Mouse (Mus musculus): ENCODE measurements at regions not wholly inside any gene's neighbourhood (a gene's known extent, or its start where the extent isn't known, plus 50 kb on each side); places are given as distances from the start of the nearest gene placed in this dataset.
A peak's percentile ranks its signal among the peaks of the same experiment; 100 is the strongest.

DNA sequence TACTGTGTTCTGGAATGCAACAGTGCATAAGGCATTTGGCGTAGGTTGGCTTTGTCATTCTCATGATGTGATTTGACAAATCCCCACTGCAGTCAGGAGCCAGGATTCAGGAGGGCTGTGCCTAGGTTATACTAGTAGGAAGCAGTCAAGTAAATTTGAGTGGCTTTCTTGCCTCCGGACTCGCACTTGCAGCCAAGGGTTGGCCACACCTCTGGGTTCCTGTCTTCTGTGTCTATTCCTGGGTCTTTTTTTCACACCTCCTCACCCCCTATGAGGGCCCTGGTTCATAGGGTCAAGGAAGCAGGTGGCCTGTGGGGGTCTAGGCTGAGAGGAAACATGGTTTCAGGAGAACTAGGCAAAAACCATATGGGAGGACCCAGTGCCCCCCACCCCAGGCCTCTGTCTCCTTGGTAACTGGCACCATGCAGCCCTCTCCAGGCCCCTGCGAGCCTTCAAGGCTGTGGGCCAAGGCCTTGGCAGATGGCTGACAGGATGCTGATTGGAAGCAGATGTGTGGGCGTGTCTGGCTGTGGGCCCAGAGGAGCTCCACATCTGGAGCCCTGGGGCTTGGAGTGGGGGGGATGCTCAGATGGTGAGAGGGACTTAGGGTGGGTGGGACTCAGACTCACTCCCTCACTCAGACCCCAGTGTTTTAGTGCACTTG, 195.7 kb downstream of the Rgs3 start:
- intact Hi-C loops (cut with DNase I; ENCODE audit: low total_unique reads): no loop called here
- peak; percentile 82 for DNase-seq

DNA sequence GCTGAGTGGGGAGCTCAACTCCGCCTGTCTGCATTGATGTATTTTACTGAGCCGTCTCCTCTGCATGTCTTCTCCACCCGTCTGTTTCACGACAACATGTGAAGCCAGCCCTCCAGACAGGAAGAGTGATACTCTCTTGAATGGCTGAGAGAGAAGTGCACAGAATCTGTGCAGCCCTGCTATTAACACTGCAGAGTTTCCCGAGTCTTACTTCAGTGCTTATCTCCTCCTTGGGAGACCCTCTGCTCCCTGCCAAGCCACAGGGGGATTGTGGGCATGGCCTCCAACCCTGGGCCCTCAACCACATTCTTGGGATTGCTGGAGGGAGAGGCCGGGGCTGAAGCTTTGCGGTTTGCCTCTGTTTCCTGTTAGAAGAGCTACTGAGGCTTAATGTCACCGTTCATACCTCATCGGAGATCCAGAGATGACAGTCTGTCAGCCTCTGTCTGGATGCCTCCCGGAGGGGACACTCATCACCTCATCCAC, 197.1 kb downstream of the Rgs3 start:
- intact Hi-C loops (cut with DNase I; ENCODE audit: low total_unique reads): no loop called here
- DNase-seq: no peak

- intact Hi-C loops (cut with DNase I; ENCODE audit: low total_unique reads): loop anchor here (1.0 to 5.0 kb wide), 2 partner anchors 60 to 199 kb away; no protein-coding TSS in a partner anchor
- peak; percentile 33 for DNase-seq
Measured at GRCm38 (mm10) chr4:62760748-62761604, 201.3 kb downstream of the Rgs3 start.

GRCm38 (mm10) chr4:62761672-62762071, 202.0 kb downstream of the Rgs3 start:
- intact Hi-C loops (cut with DNase I; ENCODE audit: low total_unique reads): loop anchor here (5.0 kb wide), 1 partner anchor 199 kb away; no protein-coding TSS in a partner anchor
- peak; percentile 81 for DNase-seq

DNA sequence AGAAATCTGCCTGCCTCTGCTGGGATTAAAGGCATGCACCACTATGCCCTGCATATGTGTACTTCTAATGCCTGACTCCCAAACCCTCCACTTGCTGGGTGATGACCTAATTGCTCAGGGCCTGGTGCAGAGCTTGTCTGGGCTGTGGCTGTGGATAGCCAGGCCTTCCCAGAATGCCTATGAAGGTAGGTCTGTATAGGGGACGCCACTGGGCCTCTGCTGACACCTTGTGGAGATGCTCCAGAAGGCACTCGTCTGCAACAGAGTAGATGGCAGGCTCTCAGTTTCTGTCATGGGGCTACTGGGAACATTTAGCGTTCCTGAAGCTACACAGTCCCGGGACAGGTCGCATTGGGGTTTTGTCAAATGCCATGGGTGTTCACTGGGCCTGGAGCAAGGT, 201.4 kb upstream of the Zfp618 start:
- intact Hi-C loops (cut with DNase I; ENCODE audit: low total_unique reads): loop anchor here (5.0 kb wide), 1 partner anchor 202 kb away; no protein-coding TSS in a partner anchor

DNA sequence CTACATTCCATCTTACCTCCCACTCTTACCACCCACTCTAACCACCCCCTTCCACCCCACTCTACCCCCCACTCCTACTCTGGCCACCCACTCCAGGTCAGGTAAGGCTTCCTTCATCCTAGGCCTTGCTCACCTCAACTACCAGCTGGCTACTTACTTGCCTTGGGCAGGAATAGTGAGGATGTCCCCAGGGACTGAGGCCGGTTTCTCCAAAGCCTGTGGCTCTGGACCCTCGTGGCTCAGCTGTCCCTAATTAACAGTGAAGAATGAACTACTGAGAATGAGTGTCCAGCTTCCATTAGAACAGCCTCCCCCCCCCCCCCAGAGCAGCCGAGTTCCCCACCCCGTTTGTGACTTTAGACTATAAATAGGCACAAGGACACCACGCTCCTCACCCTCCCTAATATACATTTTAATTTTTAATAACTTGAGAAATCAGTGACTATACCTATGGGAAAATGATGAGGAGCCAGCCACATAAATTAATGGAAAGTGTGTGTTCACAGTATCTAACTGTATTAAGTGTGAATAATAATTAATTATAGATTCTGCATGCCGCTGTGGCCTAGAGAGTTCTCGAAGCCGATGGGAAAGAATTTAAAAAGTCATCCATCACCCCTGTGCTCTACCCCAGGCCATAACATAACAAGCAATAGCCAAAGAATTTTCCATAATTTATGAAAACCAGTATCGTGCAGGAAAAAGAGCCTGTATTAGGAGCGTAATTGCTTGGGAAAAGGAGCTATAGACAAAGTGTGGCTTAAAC, 195.7 kb upstream of the Zfp618 start:
- DNase-seq: no peak
- intact Hi-C loops (cut with DNase I; ENCODE audit: low total_unique reads): no loop called here

More for the DNA sequence above, 201.4 kb upstream of the Zfp618 start:
- DNase-seq: peak; percentile 87

GRCm38 (mm10) chr4:62775005-62775609, 190.3 kb upstream of the Zfp618 start:
- intact Hi-C loops (cut with DNase I; ENCODE audit: low total_unique reads): no loop called here
- no peak for DNase-seq

DNA sequence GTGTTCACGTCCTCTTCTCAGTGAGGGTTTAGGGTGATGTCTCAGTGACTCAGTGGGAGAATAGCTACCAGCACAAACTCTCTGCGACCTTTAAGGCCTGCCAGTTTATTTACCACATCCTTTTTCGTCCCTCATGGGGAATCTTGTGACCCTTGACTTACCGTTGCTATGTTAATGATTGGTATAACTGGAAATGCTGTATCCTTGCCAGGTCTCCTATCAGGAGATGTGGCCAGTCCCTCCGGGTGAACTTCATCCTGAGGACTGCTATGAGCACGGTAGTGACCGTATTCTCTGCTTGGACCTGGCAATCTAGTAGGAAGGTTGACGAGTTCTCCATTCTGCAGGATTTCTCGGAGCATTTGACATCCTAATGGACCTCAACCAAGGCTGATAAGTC, 188.5 kb upstream of the Zfp618 start:
- no peak for DNase-seq
- intact Hi-C loops (cut with DNase I; ENCODE audit: low total_unique reads): no loop called here

- DNase-seq: no peak
- intact Hi-C loops (cut with DNase I; ENCODE audit: low total_unique reads): no loop called here
Measured at GRCm38 (mm10) chr4:62777436-62777835, 187.9 kb upstream of the Zfp618 start.

DNA sequence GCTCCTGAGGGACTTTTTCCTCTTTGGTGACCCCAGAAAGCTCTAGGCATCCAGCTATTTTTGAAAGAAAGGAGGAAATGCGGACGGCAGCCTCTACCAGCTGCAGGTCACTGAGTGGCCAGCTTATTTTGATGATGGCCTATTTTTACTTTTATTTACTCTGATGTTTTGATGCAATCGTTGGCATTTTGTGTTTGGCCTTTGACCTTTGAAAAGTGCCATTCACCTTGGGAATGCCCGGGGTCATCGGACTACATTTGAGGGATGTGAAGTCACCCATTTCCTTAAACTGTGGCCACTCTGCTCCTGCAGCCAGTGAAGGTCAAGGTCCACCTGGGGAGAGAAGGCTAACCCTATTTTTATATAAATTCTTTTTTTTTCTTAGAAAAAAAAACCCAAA, 186.8 kb upstream of the Zfp618 start:
- no peak for DNase-seq
- intact Hi-C loops (cut with DNase I; ENCODE audit: low total_unique reads): no loop called here

DNA sequence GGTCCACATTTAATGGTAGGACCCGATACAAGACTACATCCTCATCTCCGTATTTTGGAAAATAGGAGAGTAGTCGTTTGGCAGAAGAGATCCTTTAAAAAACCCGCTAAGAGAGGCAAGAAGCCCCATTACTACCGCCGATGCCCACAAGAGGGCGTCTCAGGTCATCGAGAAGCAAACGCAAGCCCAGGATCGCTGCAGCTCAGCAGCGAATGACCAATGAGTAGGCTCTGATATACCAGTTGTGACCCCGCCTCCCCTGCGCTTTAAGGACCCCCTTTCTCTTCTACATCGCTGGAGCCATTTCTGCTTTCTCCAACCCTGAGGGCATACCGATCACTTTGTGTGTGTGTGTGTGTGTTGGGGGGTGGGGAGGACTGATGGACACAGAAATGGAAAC, 185.0 kb upstream of the Zfp618 start:
- intact Hi-C loops (cut with DNase I; ENCODE audit: low total_unique reads): loop anchor here (5.0 to 10.0 kb wide), 2 partner anchors 184 to 337 kb away; partner anchors contain the start of gene Zfp618

GRCm38 (mm10) chr4:62780837-62781236, 184.5 kb upstream of the Zfp618 start:
- intact Hi-C loops (cut with DNase I; ENCODE audit: low total_unique reads): loop anchor here (5.0 to 10.0 kb wide), 2 partner anchors 184 to 336 kb away; partner anchors contain the start of gene Zfp618
- no peak for DNase-seq

More for the DNA sequence above, 185.0 kb upstream of the Zfp618 start:
- DNase-seq: peak; percentile 87

DNA sequence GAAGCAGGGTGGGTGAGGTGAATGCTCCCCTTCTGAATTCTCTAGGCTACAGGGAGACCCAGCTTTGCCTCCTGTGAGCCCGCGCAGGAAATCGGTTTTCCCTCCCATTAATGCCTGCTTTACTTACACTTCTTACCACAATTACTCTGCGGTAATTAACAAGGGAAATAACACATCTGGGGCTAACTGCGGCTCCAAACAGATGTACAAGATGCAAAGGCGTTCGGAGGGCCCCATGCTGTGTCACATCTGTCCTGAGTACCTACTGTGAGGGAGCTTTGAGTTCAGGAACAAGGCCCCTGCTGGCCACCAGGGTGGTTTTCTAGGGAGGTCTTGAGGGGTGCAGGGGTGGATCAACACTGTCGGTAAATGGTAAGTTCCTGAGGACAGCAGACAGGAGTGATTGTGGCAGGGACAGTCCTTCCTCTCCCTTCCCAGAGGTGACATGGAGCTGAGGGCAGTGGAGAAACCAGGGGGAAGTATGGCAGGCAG, 184.0 kb upstream of the Zfp618 start:
- intact Hi-C loops (cut with DNase I; ENCODE audit: low total_unique reads): loop anchor here (5.0 to 10.0 kb wide), 2 partner anchors 183 to 336 kb away; partner anchors contain the start of gene Zfp618

DNA sequence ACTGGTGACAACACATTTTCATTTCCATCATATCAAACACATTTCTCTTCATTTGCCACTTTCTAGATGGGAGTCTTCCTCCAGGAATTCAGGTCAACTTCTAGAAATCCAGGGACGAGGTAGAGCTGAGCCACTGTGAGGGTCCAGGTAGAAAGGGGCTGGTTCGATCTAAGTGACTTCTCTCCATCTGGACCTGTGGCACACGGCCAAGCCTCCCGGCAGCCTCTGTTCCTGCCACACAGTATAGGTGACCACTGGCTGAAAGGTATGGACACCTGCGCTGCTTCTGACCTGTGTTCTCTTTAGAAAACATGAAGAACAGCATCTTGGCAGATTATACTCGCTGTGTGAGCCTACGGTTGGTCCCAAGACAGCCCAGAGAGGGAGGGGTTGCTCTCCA, 179.7 kb upstream of the Zfp618 start:
- intact Hi-C loops (cut with DNase I; ENCODE audit: low total_unique reads): loop anchor here (10.0 kb wide), 1 partner anchor 179 kb away; the partner anchor contains the start of gene Zfp618
- DNase-seq: no peak

More for the DNA sequence above, 184.0 kb upstream of the Zfp618 start:
- DNase-seq: no peak

DNA sequence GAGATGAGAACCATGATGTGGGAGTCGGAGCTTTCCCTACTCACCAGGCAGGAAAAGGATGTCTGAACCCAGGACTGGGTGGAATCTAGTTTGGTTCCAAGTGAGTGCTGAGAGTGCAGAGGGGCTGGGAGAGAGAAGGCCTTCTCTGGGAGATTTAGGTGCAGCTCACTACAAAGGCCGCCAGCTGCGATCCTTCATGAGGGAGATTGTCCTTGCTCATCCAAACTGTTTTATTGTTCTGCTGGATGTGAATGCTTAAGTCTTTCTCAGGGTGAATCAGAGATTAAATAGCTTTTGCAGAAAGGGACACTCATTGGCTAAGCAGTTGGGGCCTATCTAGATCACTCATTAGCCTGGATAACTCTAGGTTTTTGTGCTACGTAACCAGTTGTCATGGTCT, 175.7 kb upstream of the Zfp618 start:
- no peak for DNase-seq
- intact Hi-C loops (cut with DNase I; ENCODE audit: low total_unique reads): loop anchor here (10.0 kb wide), 1 partner anchor 175 kb away; the partner anchor contains the start of gene Zfp618

- intact Hi-C loops (cut with DNase I; ENCODE audit: low total_unique reads): no loop called here
- no peak for DNase-seq
Measured at GRCm38 (mm10) chr4:62793582-62793981, 171.8 kb upstream of the Zfp618 start.

- intact Hi-C loops (cut with DNase I; ENCODE audit: low total_unique reads): no loop called here
- no peak for DNase-seq
Measured at GRCm38 (mm10) chr4:62795538-62795937, 169.8 kb upstream of the Zfp618 start.

DNA sequence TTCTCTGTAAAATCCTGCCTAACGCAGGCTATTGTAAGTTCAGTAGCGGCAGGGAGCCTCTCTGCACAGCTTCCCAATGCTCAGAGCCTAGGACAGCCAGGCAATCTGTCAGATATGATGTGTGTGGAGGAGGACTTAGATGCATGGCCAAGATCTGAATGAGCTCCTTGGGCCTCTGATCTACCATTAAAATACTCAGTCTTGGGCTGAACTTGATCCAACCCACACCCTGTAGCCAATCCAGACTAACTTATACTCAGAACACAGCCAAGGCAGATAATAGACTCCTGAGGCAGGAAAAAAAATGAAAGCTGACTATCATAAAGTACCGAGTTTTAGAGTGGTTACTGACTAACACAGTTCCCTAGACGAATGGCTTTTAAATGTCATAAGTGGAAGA, 165.4 kb upstream of the Zfp618 start:
- intact Hi-C loops (cut with DNase I; ENCODE audit: low total_unique reads): no loop called here
- no peak for DNase-seq

- DNase-seq: peak; percentile 15
- intact Hi-C loops (cut with DNase I; ENCODE audit: low total_unique reads): no loop called here
Measured at GRCm38 (mm10) chr4:62805841-62806240, 159.5 kb upstream of the Zfp618 start.
